Mouse (Mus musculus) liver, postnatal 0 days (tissue): ENCODE measurements around the gene Anapc11. TPM values are rescaled to one million over a fixed set of nuclear protein-coding genes. Genes with fewer than 3 reads are reported as not detected.
A peak's percentile ranks its signal among the peaks of the same experiment; 100 is the strongest.

ENCODE experiments used
- ATAC-seq: fragments of 200-750 bp; cut with Nextera tagmentation; 2 replicates; pipeline ENCODE4 v1.8.0; 2017; ENCODE audit warnings: mild to moderate bottlenecking, moderate library complexity
- DNase-seq: peaks from one replicate; pipeline ENCODE4 v3.0.0-alpha.2; 2016
- H3K27ac ChIP-seq: fragments of 300-500 bp; sonication (generic); 2 replicates; pipeline ENCODE4 v1.5.1; 2014; ENCODE audit warnings: antibody characterized with exemption, moderate library complexity, mild to moderate bottlenecking, low read depth
- H3K27me3 ChIP-seq: fragments of 300-500 bp; sonication (generic); 2 replicates; pipeline ENCODE4 v1.6.1; 2014; ENCODE audit warnings: low read length, control low read depth, mixed read lengths; ENCODE audit not compliant: insufficient read depth
- H3K36me3 ChIP-seq: fragments of 300-500 bp; sonication (generic); replicated peaks from 2 replicates; pipeline ENCODE4 v1.6.1; 2014; ENCODE audit warnings: mild to moderate bottlenecking, control low read depth, low read length, moderate library complexity, mixed read lengths; ENCODE audit not compliant: insufficient read depth
- H3K4me1 ChIP-seq: fragments of 300-500 bp; sonication (generic); 2 replicates; pipeline ENCODE4 v1.6.1; 2014; ENCODE audit warnings: antibody characterized with exemption, mild to moderate bottlenecking, control low read depth; ENCODE audit not compliant: insufficient read depth
- H3K4me2 ChIP-seq: fragments of 300-500 bp; sonication (generic); 2 replicates; pipeline ENCODE4 v1.6.1; 2014; ENCODE audit warnings: low read depth, mild to moderate bottlenecking, low read length, moderate library complexity, mixed read lengths
- H3K4me3 ChIP-seq: fragments of 300-500 bp; sonication (generic); 2 replicates; pipeline ENCODE4 v1.5.1; 2014; ENCODE audit warnings: low read depth, low read length
- H3K9ac ChIP-seq: fragments of 300-500 bp; sonication (generic); replicated peaks from 2 replicates; pipeline ENCODE4 v1.6.1; 2014; ENCODE audit warnings: mild to moderate bottlenecking, moderate library complexity
- H3K9me3 ChIP-seq: fragments of 300-500 bp; sonication (generic); 2 replicates; pipeline ENCODE4 v1.6.1; 2016; ENCODE audit warnings: mild to moderate bottlenecking, control low read depth, low read length, mixed read lengths
- CTCF ChIP-seq: sonication (generic); IDR thresholded peaks from 2 replicates; pipeline ENCODE4 v1.5.1; 2016; ENCODE audit warnings: antibody characterized with exemption, low read depth
- EP300 ChIP-seq: IDR thresholded peaks from 2 replicates; pipeline ENCODE4 v1.6.1; 2016; ENCODE audit warnings: antibody characterized with exemption, low read depth, mild to moderate bottlenecking
- WGBS: fragments of 180-500 bp; shearing (Covaris S2); extraction: QIAGEN DNeasy Blood & Tissue Kit; methylation state at CpG from one replicate; pipeline ENCODE4 v1.1.7; 2014; ENCODE audit not compliant: insufficient replicate concordance; 5-methylcytosine and 5-hydroxymethylcytosine counted together
- polyA plus RNA-seq: library from polyadenylated mRNA; unstranded; fragments of >200 nt; fragmentation: Nextera tagmentation; extraction: Ambion mirVana; gene quantifications from 2 replicates; pipeline ENCODE4 v1.2.1, GENCODE M21; 2015

The Anapc11 gene
- polyA plus RNA-seq, 1 experiment from 2014 or later, result 46.1 TPM

DNA sequence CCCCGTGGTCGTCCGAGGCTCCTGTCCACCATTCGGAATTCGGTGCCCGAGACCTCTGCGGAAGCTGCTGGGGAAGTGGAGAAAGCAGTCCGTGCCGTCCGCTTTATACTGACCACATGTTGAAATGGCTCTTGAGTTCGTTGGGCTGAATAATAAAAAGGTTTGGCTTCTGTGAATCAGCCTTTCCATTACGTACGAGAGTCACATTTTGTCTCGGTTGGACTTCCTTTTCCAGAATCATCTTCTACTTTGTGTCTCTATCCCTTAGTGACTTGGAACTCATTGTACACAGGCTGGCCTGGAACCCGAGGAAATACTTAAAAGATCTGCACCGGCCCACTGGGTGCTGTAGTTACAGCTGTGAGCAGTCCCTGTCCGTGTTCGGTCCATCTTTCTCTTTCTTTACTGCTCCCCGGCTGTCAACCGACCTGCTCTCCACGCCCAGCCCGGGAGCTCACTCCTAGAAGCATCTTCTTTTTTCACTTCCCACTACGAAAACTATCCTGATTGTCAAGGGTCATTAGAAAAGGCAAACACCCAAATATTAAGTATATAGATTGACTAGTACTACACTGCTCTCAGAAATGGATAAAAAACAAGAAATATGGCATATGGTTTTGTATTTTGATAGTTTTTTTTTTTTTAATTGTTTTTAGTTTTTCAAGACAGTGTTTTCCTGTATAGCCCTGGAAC lies 24.5 kb upstream of the Anapc11 start:
- Histone ChIP-seq H3K27me3 (no peaks in the 10 kb centered on the region), H3K4me1 (peaks cover 31% of the 10 kb centered on the region), H3K4me2 (peak overlapping the region; percentile 90), H3K27ac (peak overlapping the region; percentile 98), H3K9me3 (no peaks in the 10 kb centered on the region), H3K9ac (peak overlapping the region; percentile 87), H3K4me3 (peak overlapping the region; percentile 93), H3K36me3 (peaks cover 27% of the 10 kb centered on the region)
- peak; percentile 44 for DNase-seq
- ATAC-seq, result 0 out of 2 replicates have a peak, but pooled peaks have one; percentile 0
- WGBS, result under 1% methylated on average over 23 of the region's 23 CpGs
- TF ChIP-seq EP300 (no peak), CTCF (no peak)

DNA sequence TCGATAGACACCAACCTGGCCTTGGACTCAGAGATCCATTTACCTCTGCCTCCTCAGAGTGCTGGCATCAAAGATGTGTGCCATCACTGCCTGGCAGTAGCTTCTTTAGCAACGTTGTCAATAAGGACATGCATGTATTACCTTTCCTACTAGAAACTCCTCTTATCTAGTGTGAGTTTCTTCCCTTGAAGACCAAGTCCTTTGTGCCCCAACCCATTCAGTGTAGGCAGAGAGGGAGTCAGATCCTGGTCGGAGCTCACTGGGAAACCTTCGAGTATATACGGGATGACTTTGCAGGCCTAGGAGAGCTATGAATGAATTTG lies 24.0 kb upstream of the Anapc11 start:
- no peak for TF ChIP-seq CTCF
- TF ChIP-seq EP300, result no peak
- H3K27me3 ChIP-seq, result no peaks in the 10 kb centered on the region
- H3K36me3 ChIP-seq, result peaks cover 30% of the 10 kb centered on the region
- H3K9ac ChIP-seq, result peak overlapping the region; percentile 87
- no peaks in the 10 kb centered on the region for H3K9me3 ChIP-seq
- peaks cover 36% of the 10 kb centered on the region for H3K4me1 ChIP-seq
- DNase-seq, result no peak
- peak overlapping the region; percentile 93 for H3K4me3 ChIP-seq
- WGBS, result 29% methylated on average over 5 of the region's 5 CpGs
- H3K27ac ChIP-seq, result peak overlapping the region; percentile 98
- H3K4me2 ChIP-seq, result peak overlapping the region; percentile 90
- ATAC-seq, result no peak

DNA sequence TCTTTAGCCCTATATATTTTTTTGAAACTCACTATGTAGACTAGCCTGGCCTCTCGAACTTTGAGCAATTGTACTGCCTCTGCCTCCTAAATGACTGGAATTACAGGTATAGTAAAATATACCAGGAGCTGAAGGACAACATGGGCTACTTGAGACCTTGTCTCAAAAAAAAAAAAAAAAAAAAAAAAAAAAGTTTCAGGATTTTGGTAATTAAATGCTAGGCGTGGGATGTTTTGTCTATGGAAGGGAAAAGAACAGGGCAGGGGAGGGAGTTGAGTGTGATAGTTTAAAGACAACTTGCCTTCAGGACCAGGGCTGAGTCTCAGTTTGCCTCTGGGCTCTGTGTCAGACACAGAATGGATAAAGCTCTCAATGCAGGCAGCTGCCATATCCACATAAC lies 23.2 kb upstream of the Anapc11 start:
- Histone ChIP-seq H3K27me3 (no peaks in the 10 kb centered on the region), H3K4me2 (peak overlapping the region; percentile 90; the same call in 1 of the 2 replicates), H3K9me3 (no peaks in the 10 kb centered on the region), H3K4me3 (no peak overlapping the region), H3K4me1 (peaks cover 44% of the 10 kb centered on the region), H3K36me3 (peaks cover 31% of the 10 kb centered on the region), H3K27ac (peak overlapping the region; percentile 98; the same call in 1 of the 2 replicates), H3K9ac (no peak overlapping the region)
- ATAC-seq (no peak), DNase-seq (no peak)
- WGBS, result 72% methylated on average over 2 of the region's 2 CpGs
- no peak for TF ChIP-seq EP300

DNA sequence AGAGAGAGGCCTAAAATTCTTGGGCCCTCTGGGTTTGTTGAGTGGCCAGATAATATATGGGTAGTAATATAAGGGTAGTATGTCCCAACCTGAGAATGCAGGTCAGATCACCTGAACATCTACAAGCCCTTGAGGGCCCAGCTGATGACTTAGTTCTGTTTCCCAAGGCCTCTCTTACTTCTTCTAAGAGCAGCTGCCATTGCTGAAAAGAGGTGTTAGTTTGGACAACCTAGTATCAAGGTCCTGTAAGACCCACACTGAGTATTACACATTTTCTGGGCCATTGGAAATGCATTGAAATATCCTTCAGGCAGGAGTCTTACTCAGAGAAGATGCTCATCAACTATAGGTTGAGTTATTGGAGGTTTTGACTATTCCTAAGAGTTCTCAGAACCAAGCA lies 22.3 kb upstream of the Anapc11 start:
- H3K27ac ChIP-seq, result peak overlapping the region; percentile 97
- no peak overlapping the region for H3K4me3 ChIP-seq
- no peak overlapping the region; the same call in 1 of the 2 replicates for H3K9ac ChIP-seq
- no peak for TF ChIP-seq EP300
- TF ChIP-seq CTCF, result no peak
- no peaks in the 10 kb centered on the region for H3K9me3 ChIP-seq
- no peak for ATAC-seq
- peaks cover 50% of the 10 kb centered on the region for H3K4me1 ChIP-seq
- no peaks in the 10 kb centered on the region for H3K27me3 ChIP-seq
- peaks cover 28% of the 10 kb centered on the region for H3K36me3 ChIP-seq
- no peak for DNase-seq
- H3K4me2 ChIP-seq, result no peak overlapping the region

DNA sequence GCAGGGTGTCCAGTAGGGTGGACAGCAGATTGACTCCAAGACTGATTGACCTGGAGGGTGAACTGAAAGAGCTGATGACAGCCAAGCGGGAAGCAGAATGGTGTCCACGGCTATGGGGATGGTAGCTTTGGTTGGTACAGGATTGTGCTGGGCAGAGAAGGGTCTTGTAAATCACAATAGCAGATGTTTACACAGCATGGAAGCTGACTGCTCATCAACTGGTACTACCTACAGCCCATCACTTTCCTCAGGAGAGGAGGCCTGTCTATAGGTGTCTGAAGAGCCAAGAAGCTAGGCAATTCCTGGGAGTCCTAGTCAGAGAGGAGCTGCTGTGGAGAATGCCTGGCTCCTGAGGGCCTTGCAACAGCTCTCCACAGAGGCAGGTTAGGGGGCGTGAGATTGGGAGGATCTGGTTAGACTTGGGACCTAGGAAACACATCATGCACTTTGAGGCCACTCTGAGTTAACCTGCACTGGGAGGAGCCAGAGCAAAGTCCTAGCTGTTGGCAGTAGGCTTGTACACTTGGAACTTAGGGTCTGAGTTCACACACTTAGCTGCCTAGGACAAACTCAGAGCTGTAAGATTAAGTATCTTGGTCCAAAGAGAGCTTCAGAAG lies 21.7 kb upstream of the Anapc11 start:
- peak; percentile 14 for ATAC-seq
- Histone ChIP-seq H3K27me3 (no peaks in the 10 kb centered on the region), H3K4me2 (peak overlapping the region; percentile 66), H3K4me1 (peaks cover 44% of the 10 kb centered on the region), H3K4me3 (peak overlapping the region; percentile 31; the same call in 1 of the 2 replicates), H3K36me3 (peaks cover 24% of the 10 kb centered on the region), H3K27ac (peak overlapping the region; percentile 97), H3K9me3 (no peaks in the 10 kb centered on the region), H3K9ac (peak overlapping the region; percentile 56)
- WGBS, result 76% methylated on average over 3 of the region's 3 CpGs
- peak; percentile 64 for DNase-seq
- TF ChIP-seq EP300, result peak; percentile 88
- no peak for TF ChIP-seq CTCF

DNA sequence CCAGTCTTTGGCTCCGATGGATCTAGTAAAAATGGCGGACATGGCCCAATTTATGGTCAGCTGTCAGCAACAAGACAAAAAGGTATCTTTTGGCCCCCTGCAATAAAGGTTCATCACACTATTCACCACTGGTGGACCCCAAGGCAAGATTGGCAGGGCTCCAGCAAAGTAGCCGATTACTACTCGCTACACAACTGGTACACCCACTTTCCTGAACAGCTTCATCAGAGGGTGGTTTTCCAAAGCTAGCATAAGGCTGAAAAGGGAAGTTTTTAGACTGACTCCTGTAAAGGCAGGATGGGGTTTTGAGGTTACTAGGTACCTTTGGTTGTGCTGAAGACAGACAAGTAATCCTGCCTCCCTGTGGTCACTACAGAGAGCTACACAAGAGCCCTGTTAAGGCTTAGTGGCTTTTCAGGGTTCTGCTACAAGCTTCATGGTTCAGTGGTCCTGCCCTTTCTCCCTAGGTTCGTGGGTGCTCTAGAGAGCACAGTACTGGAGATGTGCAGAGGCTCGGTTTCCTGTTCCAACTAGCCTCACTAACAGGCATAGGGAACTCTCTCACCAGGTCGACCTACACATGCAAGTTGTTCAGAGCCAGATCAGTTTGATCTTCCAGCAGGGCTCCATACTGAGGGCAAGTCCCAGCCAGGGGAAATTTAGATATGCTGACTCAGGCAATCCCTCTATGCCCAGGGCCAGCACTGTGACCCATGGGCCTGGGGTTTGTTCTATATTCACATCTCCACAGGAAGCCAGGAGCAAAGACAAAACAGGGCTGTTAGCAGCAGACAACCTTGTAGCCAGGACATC lies 20.8 kb upstream of the Anapc11 start:
- peak overlapping the region; percentile 59 for H3K9ac ChIP-seq
- H3K4me3 ChIP-seq, result peak overlapping the region; percentile 31
- peaks cover 47% of the 10 kb centered on the region for H3K4me1 ChIP-seq

More for the DNA sequence above, 20.8 kb upstream of the Anapc11 start:
- H3K9me3 ChIP-seq, result no peaks in the 10 kb centered on the region
- WGBS, result 74% methylated on average over 7 of the region's 7 CpGs
- ATAC-seq, result no peak
- TF ChIP-seq EP300, result no peak
- TF ChIP-seq CTCF, result peak; percentile 60
- peaks cover 24% of the 10 kb centered on the region for H3K36me3 ChIP-seq
- H3K4me2 ChIP-seq, result peak overlapping the region; percentile 66
- H3K27ac ChIP-seq, result peak overlapping the region; percentile 97
- H3K27me3 ChIP-seq, result no peaks in the 10 kb centered on the region
- DNase-seq, result no peak
